Mouse (Mus musculus) hindbrain, embryonic 12.5 days (tissue): ENCODE measurements at regions not wholly inside any gene's neighbourhood (a gene's known extent, or its start where the extent isn't known, plus 50 kb on each side); places are given as distances from the start of the nearest gene placed in this dataset.

Experiments used
- ATAC-seq: fragments of 200-750 bp; cut with Nextera tagmentation; 2 replicates; pipeline ENCODE4 v1.8.0; 2017; ENCODE audit warnings: moderate TSS enrichment; ENCODE audit not compliant: low FRiP score
- H3K27ac ChIP-seq: fragments of 300-500 bp; sonication (generic); 2 replicates; pipeline ENCODE4 v1.5.1; 2016; ENCODE audit warnings: mild to moderate bottlenecking
- H3K27me3 ChIP-seq: fragments of 300-500 bp; sonication (generic); 2 replicates; pipeline ENCODE4 v1.6.1; 2016; ENCODE audit warnings: mild to moderate bottlenecking
- H3K36me3 ChIP-seq: fragments of 300-500 bp; sonication (generic); 2 replicates; pipeline ENCODE4 v1.6.1; 2016; ENCODE audit warnings: mild to moderate bottlenecking
- H3K4me1 ChIP-seq: fragments of 300-500 bp; sonication (generic); 2 replicates; pipeline ENCODE4 v1.6.1; 2016
- H3K4me2 ChIP-seq: fragments of 300-500 bp; sonication (generic); replicated peaks from 2 replicates; pipeline ENCODE4 v1.6.1; 2016; ENCODE audit warnings: mild to moderate bottlenecking
- H3K4me3 ChIP-seq: fragments of 300-500 bp; sonication (generic); 2 replicates; pipeline ENCODE4 v1.5.1; 2016; ENCODE audit warnings: mild to moderate bottlenecking
- H3K9ac ChIP-seq: fragments of 300-500 bp; sonication (generic); 2 replicates; pipeline ENCODE4 v1.6.1; 2016; ENCODE audit warnings: mild to moderate bottlenecking, moderate library complexity
- H3K9me3 ChIP-seq: fragments of 300-500 bp; sonication (generic); replicated peaks from 2 replicates; pipeline ENCODE4 v1.6.1; 2016; ENCODE audit warnings: mild to moderate bottlenecking
- WGBS: fragments of 180-500 bp; shearing (Covaris S2); methylation state at CpG from one replicate; pipeline ENCODE4 v1.1.7; 2016; 5-methylcytosine and 5-hydroxymethylcytosine counted together

DNA sequence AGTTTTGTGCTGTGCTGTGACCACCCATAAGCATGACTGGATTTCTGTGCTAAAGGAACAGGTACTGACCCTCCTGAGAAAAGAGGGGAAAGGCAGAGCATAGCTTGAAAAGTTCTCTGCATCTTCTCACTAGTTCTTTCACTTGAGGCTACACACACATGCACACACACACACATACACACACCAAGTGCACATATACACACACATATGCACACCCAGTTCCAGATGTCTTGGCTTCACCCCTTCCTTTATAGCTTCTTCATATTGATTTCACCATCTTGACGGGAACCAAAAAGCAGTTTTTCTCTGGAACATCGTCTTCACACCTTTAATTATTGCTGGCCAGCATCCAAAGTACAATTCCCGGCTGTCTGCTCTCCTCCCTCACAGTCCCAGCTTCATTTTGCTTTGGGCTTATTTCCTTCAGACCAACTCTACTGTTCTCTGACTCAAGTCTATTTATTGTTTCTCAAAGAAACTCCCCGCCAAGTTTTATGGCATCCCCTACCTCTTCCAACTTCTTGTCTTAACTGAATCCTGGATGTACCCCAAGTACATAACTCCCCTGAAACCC is 160.2 kb upstream of the Ptgfr start:
- no peaks in the 10 kb centered on the region for H3K4me1 ChIP-seq
- no peaks in the 10 kb centered on the region for H3K36me3 ChIP-seq
- H3K9ac ChIP-seq: no peak overlapping the region
- 88% methylated on average over 4 of the region's 4 CpGs for WGBS
- no peak overlapping the region for H3K4me3 ChIP-seq
- no peak overlapping the region for H3K4me2 ChIP-seq
- no peak for ATAC-seq
- no peaks in the 10 kb centered on the region for H3K9me3 ChIP-seq
- H3K27ac ChIP-seq: no peak overlapping the region
- H3K27me3 ChIP-seq: no peaks in the 10 kb centered on the region

DNA sequence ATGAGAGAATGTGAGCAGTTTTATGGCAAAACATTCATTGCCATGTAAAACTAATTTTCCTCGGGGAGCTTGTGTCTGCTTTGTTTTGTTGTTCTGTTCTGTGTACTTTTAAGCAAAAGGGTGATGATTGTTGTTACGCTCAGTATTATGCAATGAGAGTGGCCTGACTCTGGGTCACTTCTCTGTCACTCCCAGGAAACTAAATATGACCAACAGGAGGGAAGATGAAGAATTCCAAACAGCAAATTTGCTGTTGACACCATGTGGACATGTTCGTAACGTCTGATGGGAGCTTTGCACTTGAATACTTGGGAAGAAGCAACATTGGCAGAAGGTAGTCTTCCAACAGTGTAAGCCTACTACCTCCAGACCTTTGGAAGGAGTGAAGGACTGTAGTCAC is 159.7 kb upstream of the Ptgfr start:
- Histone ChIP-seq H3K36me3 (no peaks in the 10 kb centered on the region), H3K4me1 (no peaks in the 10 kb centered on the region), H3K4me2 (no peak overlapping the region), H3K4me3 (no peak overlapping the region), H3K9ac (no peak overlapping the region), H3K27me3 (no peaks in the 10 kb centered on the region), H3K27ac (no peak overlapping the region), H3K9me3 (no peaks in the 10 kb centered on the region)
- WGBS: 87% methylated on average over 4 of the region's 4 CpGs
- ATAC-seq: no peak

GRCm38 (mm10) chr3:151988221-151988620 is 150.8 kb upstream of the Ptgfr start:
- Histone ChIP-seq H3K4me1 (no peaks in the 10 kb centered on the region), H3K36me3 (no peaks in the 10 kb centered on the region), H3K9ac (no peak overlapping the region), H3K27ac (no peak overlapping the region), H3K9me3 (no peaks in the 10 kb centered on the region), H3K4me2 (no peak overlapping the region), H3K27me3 (no peaks in the 10 kb centered on the region), H3K4me3 (no peak overlapping the region)
- WGBS: 80% methylated on average over 1 of the region's 1 CpGs
- ATAC-seq: no peak

DNA sequence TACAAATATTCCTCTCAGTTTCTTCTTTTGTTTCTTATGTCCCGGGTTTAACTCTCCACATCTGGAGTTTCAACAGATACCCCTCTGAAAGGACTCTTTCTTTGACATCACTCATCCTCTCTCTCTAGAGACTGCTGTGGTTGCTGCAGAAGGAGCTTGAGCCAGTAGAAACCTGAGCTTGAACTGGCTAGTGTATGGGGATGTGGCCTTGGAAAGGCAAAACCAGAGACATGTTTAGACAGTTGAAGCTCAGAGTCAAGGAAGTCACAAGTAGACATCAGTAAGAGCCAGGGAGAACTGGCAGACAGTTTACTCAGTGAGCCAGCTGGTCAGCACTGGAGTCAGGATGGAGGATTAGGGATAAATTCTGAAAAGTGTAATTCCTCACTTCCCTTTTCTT is 140.7 kb upstream of the Ptgfr start:
- Histone ChIP-seq H3K9ac (no peak overlapping the region), H3K9me3 (no peaks in the 10 kb centered on the region), H3K4me1 (no peaks in the 10 kb centered on the region), H3K27me3 (no peaks in the 10 kb centered on the region), H3K4me2 (no peak overlapping the region), H3K27ac (no peak overlapping the region), H3K36me3 (no peaks in the 10 kb centered on the region), H3K4me3 (no peak overlapping the region)
- 64% methylated on average over 1 of the region's 1 CpGs for WGBS
- no peak for ATAC-seq

DNA sequence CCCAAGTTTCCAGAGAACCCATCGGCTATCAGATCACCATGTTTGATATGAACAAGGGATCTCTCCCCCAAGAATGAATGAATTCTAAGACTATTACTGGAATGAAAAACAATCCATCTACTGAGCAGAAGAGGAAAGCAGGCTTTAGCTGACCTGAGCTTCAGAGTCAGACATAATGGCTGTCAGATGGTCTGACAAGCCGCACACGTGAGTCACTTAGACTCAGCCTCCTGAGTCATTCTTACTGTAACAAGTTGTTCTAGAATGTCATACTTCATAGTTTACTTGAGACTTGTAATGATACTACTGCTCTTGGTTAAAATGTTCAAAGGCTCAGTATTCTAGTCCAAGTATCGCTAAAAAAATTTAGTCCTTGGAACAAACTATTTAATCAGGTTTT is 140.2 kb upstream of the Ptgfr start:
- H3K27ac ChIP-seq: no peak overlapping the region
- 87% methylated on average over 4 of the region's 4 CpGs for WGBS
- H3K9me3 ChIP-seq: no peaks in the 10 kb centered on the region
- H3K36me3 ChIP-seq: no peaks in the 10 kb centered on the region
- no peaks in the 10 kb centered on the region for H3K4me1 ChIP-seq
- no peak overlapping the region for H3K4me2 ChIP-seq
- H3K9ac ChIP-seq: no peak overlapping the region
- no peak overlapping the region for H3K4me3 ChIP-seq
- ATAC-seq: no peak
- H3K27me3 ChIP-seq: no peaks in the 10 kb centered on the region

DNA sequence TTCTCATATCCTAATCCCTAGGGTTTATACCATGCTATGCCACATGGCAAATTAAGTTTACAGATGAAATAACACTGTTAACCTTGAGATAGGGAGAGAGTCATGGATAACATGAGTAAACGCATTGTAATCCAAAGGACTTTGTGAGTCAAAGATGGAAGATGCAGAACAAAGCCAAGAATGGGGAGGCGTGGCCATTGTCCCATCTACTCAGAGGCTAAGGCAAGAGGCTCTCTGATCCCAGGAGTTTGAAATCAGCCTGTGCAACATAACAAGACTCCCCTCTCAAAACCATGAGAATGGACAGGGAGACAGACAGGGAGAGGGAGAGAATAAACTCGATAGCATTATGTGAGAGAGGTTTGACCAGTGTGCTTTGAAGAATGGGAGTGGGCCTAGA is 112.4 kb upstream of the Ptgfr start:
- H3K9me3 ChIP-seq: no peaks in the 10 kb centered on the region

DNA sequence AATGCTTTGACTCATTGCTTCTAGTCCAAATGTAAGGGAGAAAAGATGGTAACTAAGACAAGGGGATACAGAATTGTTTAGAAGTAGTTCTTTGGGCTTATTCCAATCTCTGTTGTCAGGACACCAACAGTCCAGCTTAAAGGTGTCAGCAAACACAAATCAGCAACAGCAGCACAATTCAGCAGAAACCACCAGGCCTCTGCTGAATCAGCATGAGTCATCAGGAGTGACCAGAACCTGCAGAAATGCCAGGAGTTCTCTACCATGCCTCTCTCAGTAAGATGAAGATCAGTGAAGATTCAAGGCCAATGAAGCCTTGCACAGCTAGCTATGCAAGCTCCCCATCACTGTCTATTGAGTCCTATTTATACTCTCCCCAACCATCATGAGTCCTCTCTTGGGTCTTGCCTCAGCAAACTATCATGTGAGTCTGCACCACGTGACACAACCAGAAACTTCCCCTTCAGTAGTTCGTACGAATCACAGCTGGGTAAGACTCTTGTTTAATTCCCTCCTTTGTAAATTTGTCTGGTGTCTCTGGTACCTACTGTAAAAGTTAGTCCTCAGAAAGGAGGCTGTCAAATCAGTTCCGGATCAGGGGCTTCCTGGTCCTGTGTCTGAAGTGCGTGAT is 110.7 kb upstream of the Ptgfr start:
- H3K9ac ChIP-seq: no peak overlapping the region
- ATAC-seq: no peak
- no peak overlapping the region for H3K4me2 ChIP-seq
- no peaks in the 10 kb centered on the region for H3K4me1 ChIP-seq
- H3K9me3 ChIP-seq: no peaks in the 10 kb centered on the region
- no peaks in the 10 kb centered on the region for H3K27me3 ChIP-seq
- H3K27ac ChIP-seq: no peak overlapping the region
- H3K36me3 ChIP-seq: no peaks in the 10 kb centered on the region
- 90% methylated on average over 5 of the region's 5 CpGs for WGBS
- H3K4me3 ChIP-seq: no peak overlapping the region

More for the DNA sequence above, 112.4 kb upstream of the Ptgfr start:
- Histone ChIP-seq H3K4me3 (no peak overlapping the region), H3K27me3 (no peaks in the 10 kb centered on the region), H3K4me2 (no peak overlapping the region), H3K27ac (no peak overlapping the region), H3K4me1 (no peaks in the 10 kb centered on the region), H3K36me3 (no peaks in the 10 kb centered on the region), H3K9ac (no peak overlapping the region)
- ATAC-seq: no peak
- 86% methylated on average over 3 of the region's 3 CpGs for WGBS

DNA sequence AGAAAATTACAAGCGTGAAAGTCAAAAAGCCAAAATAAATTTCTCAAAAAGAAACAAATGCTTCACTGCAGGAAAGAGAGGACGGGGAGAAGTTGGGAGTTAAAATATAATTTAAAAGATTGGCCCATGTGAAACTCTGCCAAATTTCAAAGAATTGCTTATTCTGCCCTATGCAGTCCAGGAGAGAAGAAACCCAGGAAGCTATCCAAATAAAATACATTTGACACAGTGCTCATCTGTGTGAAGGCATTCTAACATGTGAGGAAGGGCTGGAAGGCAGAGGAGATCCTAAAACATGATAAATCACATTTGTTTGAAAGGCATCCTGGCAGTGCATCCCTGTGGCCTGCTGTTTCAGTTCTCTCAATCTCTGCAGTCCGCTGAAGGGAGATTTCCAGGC is 108.5 kb upstream of the Ptgfr start:
- Histone ChIP-seq H3K9ac (no peak overlapping the region), H3K4me3 (no peak overlapping the region), H3K36me3 (no peaks in the 10 kb centered on the region), H3K27me3 (no peaks in the 10 kb centered on the region), H3K27ac (no peak overlapping the region), H3K4me2 (no peak overlapping the region), H3K9me3 (no peaks in the 10 kb centered on the region), H3K4me1 (no peaks in the 10 kb centered on the region)
- no peak for ATAC-seq
- 85% methylated on average over 3 of the region's 3 CpGs for WGBS

- no peaks in the 10 kb centered on the region for H3K36me3 ChIP-seq
- no peak for ATAC-seq
- no peak overlapping the region for H3K27ac ChIP-seq
- H3K4me2 ChIP-seq: no peak overlapping the region
- H3K4me3 ChIP-seq: no peak overlapping the region
- no peaks in the 10 kb centered on the region for H3K27me3 ChIP-seq
- H3K9ac ChIP-seq: no peak overlapping the region
- H3K9me3 ChIP-seq: no peaks in the 10 kb centered on the region
- 64% methylated on average over 3 of the region's 3 CpGs for WGBS
- H3K4me1 ChIP-seq: no peaks in the 10 kb centered on the region
Measured at GRCm38 (mm10) chr3:151943542-151943941, 106.1 kb upstream of the Ptgfr start.

DNA sequence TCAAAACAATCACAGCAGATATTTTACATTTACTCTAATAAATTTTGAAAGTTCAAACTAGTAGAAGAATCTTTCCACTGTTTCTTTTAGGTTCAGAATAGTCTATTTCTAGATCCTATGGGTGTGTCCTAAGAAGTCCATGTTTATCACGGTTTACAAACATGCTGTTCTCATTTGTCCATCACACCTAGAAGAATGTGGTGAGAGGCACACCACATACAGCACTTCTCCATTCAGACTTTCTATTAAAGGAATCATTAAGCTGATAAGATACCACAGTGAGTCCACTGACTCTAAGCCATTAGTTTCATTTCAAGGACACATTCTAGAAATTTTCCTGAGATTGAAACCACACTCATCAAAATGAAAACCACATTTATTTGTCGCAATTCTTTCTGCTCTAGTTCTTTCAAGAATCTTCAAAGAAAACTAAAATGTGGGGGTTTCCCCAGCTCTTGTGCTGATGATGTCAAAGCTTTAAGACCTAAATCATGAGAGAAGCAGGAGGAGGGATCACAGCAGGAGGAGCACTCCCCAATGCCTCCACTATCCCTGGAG is 101.1 kb upstream of the Ptgfr start:
- ATAC-seq: no peak
- H3K9me3 ChIP-seq: no peaks in the 10 kb centered on the region
- 82% methylated on average over 2 of the region's 2 CpGs for WGBS

GRCm38 (mm10) chr3:151931656-151932055 is 94.2 kb upstream of the Ptgfr start:
- Histone ChIP-seq H3K27me3 (no peaks in the 10 kb centered on the region), H3K27ac (no peak overlapping the region), H3K36me3 (no peaks in the 10 kb centered on the region), H3K4me2 (no peak overlapping the region), H3K9ac (no peak overlapping the region), H3K9me3 (no peaks in the 10 kb centered on the region), H3K4me3 (no peak overlapping the region), H3K4me1 (no peaks in the 10 kb centered on the region)
- ATAC-seq: no peak

More for the DNA sequence above, 101.1 kb upstream of the Ptgfr start:
- no peak overlapping the region for H3K4me3 ChIP-seq
- H3K4me2 ChIP-seq: no peak overlapping the region
- no peak overlapping the region for H3K27ac ChIP-seq
- H3K27me3 ChIP-seq: no peaks in the 10 kb centered on the region
- H3K4me1 ChIP-seq: no peaks in the 10 kb centered on the region
- no peak overlapping the region for H3K9ac ChIP-seq
- H3K36me3 ChIP-seq: no peaks in the 10 kb centered on the region

GRCm38 (mm10) chr3:151931096-151931495 is 93.7 kb upstream of the Ptgfr start:
- 88% methylated on average over 3 of the region's 3 CpGs for WGBS
- H3K27ac ChIP-seq: no peak overlapping the region
- H3K36me3 ChIP-seq: no peaks in the 10 kb centered on the region
- H3K4me2 ChIP-seq: no peak overlapping the region
- no peaks in the 10 kb centered on the region for H3K27me3 ChIP-seq
- no peaks in the 10 kb centered on the region for H3K4me1 ChIP-seq
- H3K9ac ChIP-seq: no peak overlapping the region
- no peak overlapping the region for H3K4me3 ChIP-seq
- H3K9me3 ChIP-seq: 0 out of 2 replicates have a peak, but pooled peaks cover 3% of the 10 kb centered on the region
- no peak for ATAC-seq

- Histone ChIP-seq H3K9me3 (no peaks in the 10 kb centered on the region), H3K9ac (no peak overlapping the region), H3K27me3 (no peaks in the 10 kb centered on the region), H3K36me3 (no peaks in the 10 kb centered on the region), H3K27ac (no peak overlapping the region), H3K4me2 (no peak overlapping the region), H3K4me1 (no peaks in the 10 kb centered on the region), H3K4me3 (no peak overlapping the region)
- peak; percentile 90 for ATAC-seq
- WGBS: 54% methylated on average over 13 of the region's 13 CpGs
Measured at GRCm38 (mm10) chr3:151914010-151914513, 76.6 kb upstream of the Ptgfr start.
